Mouse (Mus musculus) effector memory CD4-positive, alpha-beta T cell, adult 7 months (primary cell): Measurements from ENCODE around the gene Pprc1. TPM values are rescaled to one million over a fixed set of nuclear protein-coding genes. Genes with fewer than 3 reads are reported as not detected.

Experiments used
- polyA plus RNA-seq: library from polyadenylated mRNA; unstranded; fragments of 100-300 nt; shearing (Covaris generic); gene quantifications from one replicate; pipeline ENCODE4 v1.2.1, GENCODE M21; 2017

Gene Pprc1
- 60.0 TPM for polyA plus RNA-seq

GRCm38 (mm10) chr19:46044271-46044992 is at the start of gene Pprc1:
Pprc1 (plus strand) TSS chr19:46044886.

GRCm38 (mm10) chr19:45997785-45998693 is 46.6 kb upstream of the Pprc1 start, which contains the start of gene Armh3:
Armh3 (minus strand) TSS chr19:45998488.

DNA sequence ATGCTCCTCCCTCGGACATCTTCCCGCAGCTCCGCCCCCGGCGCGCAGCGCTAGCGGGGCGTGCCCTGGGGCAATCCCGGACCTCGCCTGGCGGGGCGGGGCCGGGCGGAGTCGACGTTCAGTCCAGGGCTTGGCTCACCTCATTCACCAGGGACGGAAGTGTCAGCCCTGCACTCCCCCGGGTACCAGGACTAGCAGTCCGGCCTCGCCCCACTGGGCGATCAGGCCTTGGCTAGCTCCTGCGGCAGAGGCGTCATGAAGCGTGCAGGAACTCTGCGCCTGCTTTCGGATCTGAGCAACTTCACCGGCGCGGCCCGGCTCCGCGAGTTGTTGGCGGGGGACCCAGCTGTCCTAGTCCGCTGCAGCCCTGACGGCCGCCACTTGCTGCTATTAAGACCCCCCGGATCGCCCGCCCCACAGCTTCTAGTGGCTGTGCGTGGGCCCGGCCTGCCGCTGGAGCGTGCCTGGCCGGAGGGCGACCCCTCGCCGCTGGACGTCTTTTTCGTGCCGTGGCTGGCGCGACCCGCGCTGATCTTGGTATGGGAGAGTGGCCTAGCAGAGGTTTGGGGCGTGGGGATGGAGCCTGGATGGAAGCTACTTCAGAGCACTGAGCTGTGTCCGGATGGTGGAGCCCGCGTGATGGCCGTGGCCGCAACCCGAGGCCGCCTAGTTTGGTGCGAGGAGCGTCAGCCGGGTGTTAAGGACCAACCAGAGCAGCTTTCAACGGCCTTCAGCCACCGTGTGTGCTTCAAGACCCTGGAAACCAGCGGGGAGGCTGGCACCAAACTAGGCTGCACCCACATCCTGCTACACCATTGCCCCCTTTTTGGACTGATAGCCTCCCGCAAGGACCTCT is 41.1 kb upstream of the Pprc1 start, which contains the start of gene Hps6:
Gene Hps6, plus strand, starts transcription at position 138 of the 856 bp plus-strand sequence.

GRCm38 (mm10) chr19:46044993-46045695 is 458 bp downstream of the Pprc1 start, which contains the start of gene Ldb1:
Ldb1 (minus strand) TSS chr19:46045214.

DNA sequence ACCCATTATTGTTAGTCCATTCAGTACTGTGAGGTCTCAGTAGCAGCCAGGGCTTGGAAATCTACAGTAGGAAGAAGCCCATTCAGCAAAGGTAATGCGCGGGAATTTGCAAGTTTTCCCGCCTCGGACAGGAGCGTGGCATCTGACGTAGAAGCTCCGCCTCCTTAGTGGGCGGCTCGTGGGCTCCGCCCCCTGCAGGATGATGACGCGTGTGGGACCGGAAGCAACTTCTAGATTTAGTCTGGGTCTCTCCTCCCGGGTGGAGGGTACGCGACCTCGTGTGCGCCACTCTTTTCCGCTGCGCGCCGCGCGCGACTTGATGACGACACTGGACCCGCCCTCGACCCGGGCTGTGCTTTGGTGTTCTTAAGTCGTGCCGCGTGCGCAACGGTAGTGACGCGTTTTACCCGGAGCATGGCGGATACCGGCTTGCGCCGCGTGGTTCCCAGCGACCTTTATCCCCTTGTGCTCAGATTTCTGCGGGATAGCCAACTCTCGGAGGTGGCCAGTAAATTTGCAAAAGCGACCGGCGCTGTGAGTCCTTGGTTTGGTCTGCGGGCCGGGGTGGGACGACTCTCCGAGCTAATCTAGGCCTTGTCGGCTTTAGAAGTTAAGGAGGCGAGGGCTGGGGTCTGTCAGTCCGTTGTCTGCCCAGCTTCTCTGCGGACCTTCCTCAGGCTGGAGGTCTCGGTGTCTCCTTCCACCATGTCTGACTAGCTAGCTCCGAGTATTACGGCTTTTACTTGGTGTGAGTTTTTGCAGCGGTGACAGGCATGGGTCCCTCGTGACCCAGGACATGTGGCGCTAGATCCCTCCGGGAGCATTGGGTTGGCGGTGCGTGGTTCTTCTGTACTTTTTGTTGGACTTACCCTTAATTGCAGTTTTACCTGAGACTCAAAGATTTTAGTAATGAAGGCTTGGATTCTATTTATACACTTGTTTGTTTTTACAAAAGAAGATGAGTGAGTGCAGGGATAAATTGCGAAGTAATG is 31.2 kb downstream of the Pprc1 start, which contains the start of gene Nolc1:
Gene Nolc1, plus strand, starts transcription at position 248 of the 992 bp plus-strand sequence.

Other genes starting within 250 kb of the Pprc1 start
- gene Kcnip2, start 228.8 kb upstream of the Pprc1 start, polyA plus RNA-seq: 5.4 TPM
- gene Armh3, start 46.4 kb upstream of the Pprc1 start, polyA plus RNA-seq: 10.4 TPM
- 9.2 TPM for gene Hps6, start 41.4 kb upstream of the Pprc1 start, polyA plus RNA-seq
- gene Ldb1, start 328 bp downstream of the Pprc1 start, polyA plus RNA-seq: 254 TPM
- gene Nolc1, start 31.0 kb downstream of the Pprc1 start, polyA plus RNA-seq: 84.9 TPM
- gene Elovl3, start 87.0 kb downstream of the Pprc1 start, polyA plus RNA-seq: not detected
- gene Pitx3, start 103.4 kb downstream of the Pprc1 start, polyA plus RNA-seq: not detected
- 63.0 TPM for gene Gbf1, start 107.6 kb downstream of the Pprc1 start, polyA plus RNA-seq